Mouse (Mus musculus): ENCODE measurements around the gene Abcc5.
"Not testable (repeated sequence)": the region's sequence is repeated elsewhere in the genome, so short reads cannot be mapped to it uniquely, and the experiment has no call there.

Gene Abcc5

GRCm38 (mm10) chr16:20361496-20361895 lies 64.7 kb downstream of the Abcc5 start:
- DNase-seq (ENCODE audit: low read depth in 1 of 2, low spot score in 2 of 2): not testable (repeated sequence)

- no peak for DNase-seq (ENCODE audit: low read depth in 1 of 2, low spot score in 2 of 2)
Observed at GRCm38 (mm10) chr16:20359643-20360295, 66.4 kb downstream of the Abcc5 start.

DNA sequence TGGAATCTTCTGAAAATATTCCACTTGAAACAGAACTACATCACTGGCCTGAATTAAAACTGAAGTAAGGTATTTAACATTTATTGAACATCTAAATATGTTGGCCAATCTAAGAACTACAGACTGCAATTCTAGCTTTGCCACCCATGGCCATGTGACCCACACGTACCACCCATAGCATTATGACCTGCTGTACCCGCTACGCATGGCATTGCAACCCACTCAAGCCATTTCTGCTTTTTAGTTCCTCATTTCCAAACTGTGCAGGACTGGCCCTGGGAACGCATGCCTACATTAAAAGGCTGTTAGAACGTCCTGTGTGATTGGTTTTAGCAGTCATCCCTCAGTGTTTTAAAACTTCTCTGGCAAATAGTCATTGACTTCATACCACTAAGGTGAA lies 68.4 kb downstream of the Abcc5 start:
- peak; percentile 65 to 74 for DNase-seq (ENCODE audit: low read depth in 1 of 2, low spot score in 2 of 2)

GRCm38 (mm10) chr16:20354762-20355161 lies 71.4 kb downstream of the Abcc5 start:
- DNase-seq (ENCODE audit: low read depth in 1 of 2, low spot score in 2 of 2): no peak

DNA sequence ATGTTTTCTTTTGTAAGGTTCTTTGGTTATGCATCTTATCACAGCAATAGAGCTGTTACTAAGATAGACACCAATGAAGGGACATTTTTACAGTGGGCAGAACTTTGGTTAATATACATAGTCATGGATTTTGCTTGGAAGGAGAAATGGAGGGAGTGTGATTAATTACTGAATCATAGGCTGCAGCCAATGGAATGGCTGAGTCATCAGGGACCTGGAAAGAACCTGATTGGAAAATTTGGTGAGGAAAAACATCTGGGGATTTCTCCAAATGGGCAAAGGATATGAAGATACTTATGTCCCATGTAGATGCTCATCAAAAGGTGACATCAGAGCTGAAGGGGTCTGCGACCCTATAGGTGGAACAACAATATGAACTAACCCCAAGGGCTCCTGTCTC lies 72.2 kb downstream of the Abcc5 start:
- DNase-seq (ENCODE audit: low read depth in 1 of 2, low spot score in 2 of 2): no peak

GRCm38 (mm10) chr16:20345464-20345863 lies 80.7 kb downstream of the Abcc5 start:
- no peak for DNase-seq (ENCODE audit: low read depth in 1 of 2, low spot score in 2 of 2)

DNA sequence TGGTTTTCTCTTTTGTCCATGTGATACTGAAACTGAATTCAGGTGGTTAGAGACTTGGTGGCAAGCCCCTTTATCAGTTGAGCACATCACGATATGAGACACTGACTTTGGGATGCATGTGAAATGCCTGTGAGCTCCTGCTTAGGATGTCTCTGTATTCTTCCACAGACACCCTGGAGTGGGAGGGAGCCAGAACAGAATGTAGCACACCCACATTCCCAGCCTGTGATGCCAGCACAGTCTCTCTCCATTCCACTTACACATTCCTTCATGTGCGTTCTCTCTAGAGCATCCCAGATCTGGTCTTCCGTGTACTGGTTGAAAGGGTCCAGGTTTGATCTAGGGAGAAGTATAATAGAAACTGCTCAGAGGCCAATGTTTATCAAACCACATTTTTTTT lies 87.6 kb downstream of the Abcc5 start:
- DNase-seq (ENCODE audit: low read depth in 1 of 2, low spot score in 2 of 2): no peak

- DNase-seq (ENCODE audit: low read depth in 1 of 2, low spot score in 2 of 2): no peak
Observed at GRCm38 (mm10) chr16:20334918-20335317, 91.3 kb downstream of the Abcc5 start.

DNA sequence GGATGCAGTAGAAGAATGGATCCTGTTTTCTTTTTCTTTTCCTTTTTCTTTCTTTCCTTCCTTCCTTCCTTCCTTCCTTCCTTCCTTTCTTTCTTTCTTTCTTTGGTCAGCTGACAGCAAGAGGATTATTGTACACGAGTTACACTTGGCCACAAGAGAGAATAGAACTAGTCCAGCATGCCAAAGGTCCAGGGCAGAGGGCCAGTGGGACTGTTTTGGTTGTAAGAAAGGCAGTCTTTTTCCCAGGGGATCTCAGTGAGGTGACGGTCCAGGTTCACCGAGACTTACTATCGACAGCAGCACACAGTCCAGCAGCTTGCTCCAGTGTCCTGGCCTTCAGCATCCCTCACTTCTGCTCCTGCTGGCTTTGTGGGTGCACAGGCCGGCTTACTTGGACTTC lies 97.9 kb downstream of the Abcc5 start:
- no peak for DNase-seq (ENCODE audit: low read depth in 1 of 2, low spot score in 2 of 2)

- peak in 1 of 2 experiments; percentile 14 for DNase-seq (ENCODE audit: low read depth in 1 of 2, low spot score in 2 of 2)
Observed at GRCm38 (mm10) chr16:20325286-20325685, 100.9 kb downstream of the Abcc5 start, which contains the start of gene Cyp2ab1. Cyp2ab1 (minus strand) TSS chr16:20325404.

- DNase-seq (ENCODE audit: low read depth in 1 of 2, low spot score in 2 of 2): peak; percentile 23 to 39
Observed at GRCm38 (mm10) chr16:20323907-20324306, 102.3 kb downstream of the Abcc5 start.

GRCm38 (mm10) chr16:20322274-20322673 lies 103.9 kb downstream of the Abcc5 start:
- DNase-seq (ENCODE audit: low read depth in 1 of 2, low spot score in 2 of 2): no peak

GRCm38 (mm10) chr16:20316770-20317169 lies 109.4 kb downstream of the Abcc5 start:
- peak; percentile 13 to 36 for DNase-seq (ENCODE audit: low read depth in 1 of 2, low spot score in 2 of 2)

GRCm38 (mm10) chr16:20315266-20315665 lies 110.9 kb downstream of the Abcc5 start:
- no peak for DNase-seq (ENCODE audit: low read depth in 1 of 2, low spot score in 2 of 2)

GRCm38 (mm10) chr16:20312272-20312671 lies 113.9 kb downstream of the Abcc5 start:
- no peak for DNase-seq (ENCODE audit: low read depth in 1 of 2, low spot score in 2 of 2)

DNA sequence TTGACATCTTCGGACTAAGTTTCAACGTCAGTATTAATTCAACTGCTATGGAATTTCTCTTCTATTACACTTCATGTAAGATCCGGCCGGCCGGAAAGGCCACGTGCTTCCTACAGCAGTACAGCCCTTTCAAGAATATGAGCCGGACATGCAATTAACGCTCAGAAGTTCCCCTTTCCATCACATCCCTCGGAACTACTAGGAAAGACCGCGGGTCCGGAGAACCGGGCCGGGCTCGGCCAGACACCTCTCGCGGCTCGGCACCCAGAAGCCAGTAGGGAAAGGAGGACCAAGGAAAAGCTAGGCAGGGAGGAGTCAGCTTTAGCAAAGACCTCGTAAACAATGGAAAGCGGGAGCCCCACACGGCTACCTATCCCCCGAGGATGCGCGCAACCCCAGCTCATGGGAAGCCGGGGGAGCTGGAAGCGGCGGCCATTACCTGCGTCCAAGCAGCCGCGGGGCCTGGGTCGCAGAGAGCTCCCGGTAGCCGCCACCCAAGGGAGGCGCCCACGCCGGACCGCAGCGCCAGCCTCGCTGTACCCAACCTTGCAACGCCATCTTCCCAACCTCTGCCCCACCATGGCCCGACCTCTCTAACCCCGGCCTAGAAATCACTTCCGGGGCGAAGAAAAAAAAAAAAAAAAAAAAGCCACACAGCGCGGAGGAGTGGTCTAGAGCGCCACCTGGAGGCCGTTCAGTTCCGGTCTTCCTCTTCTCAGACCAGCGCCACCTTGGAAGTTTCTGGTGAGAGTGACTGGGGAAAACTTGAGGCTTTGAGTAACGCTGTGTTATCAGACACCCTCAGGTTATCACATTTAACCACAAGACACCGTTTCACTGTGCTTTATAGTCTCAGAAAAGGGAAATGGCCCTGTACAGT lies 124.2 kb downstream of the Abcc5 start, which contains the start of gene Parl:
TSS of gene Parl (minus strand) at position 618 of the 880 bp plus-strand sequence.
- peak; percentile 26 to 59 for DNase-seq (ENCODE audit: low read depth in 1 of 2, low spot score in 2 of 2)

DNA sequence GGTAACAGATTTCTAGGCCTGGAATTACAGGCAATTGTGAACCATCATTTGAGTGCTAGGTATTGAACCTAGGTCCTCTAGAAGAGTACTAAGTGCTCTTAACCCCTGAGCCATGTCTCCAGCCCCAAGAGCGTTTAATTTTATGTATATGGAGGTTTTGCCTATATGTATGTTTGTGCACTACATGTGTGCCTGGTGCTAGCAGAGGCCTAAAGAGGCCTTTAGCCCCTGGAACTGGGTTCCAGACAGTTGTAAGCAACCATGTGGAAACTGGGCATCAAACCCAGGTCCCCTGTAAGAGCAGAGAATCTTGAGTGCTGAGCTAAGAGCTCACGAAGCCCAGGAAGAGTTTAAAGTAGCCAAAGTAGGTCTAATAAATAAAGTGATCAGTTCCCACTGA lies 126.1 kb downstream of the Abcc5 start:
- no peak for DNase-seq (ENCODE audit: low read depth in 1 of 2, low spot score in 2 of 2)
